Mouse (Mus musculus) C2C12 (cell line): ENCODE data around the gene Fam107b. TPM values are rescaled to one million over a fixed set of nuclear protein-coding genes. Genes with fewer than 3 reads are reported as not detected.

ENCODE experiments used
- H3K27me3 ChIP-seq: one replicate; pipeline ENCODE4 v1.6.1; 2011; ENCODE audit not compliant: control insufficient read depth, insufficient read depth, insufficient read length
- H3K36me3 ChIP-seq: one replicate; pipeline ENCODE4 v1.6.1; 2011; ENCODE audit not compliant: control insufficient read depth, insufficient read depth
- H3K4me3 ChIP-seq: one replicate; pipeline ENCODE4 v1.5.1; 2011; ENCODE audit warnings: mild to moderate bottlenecking, control low read depth; ENCODE audit not compliant: poor library complexity, insufficient read depth, severe bottlenecking
- H3K79me2 ChIP-seq: one replicate; pipeline ENCODE4 v1.6.1; 2011; ENCODE audit not compliant: control insufficient read depth, insufficient read depth
- H3K79me3 ChIP-seq: one replicate; pipeline ENCODE4 v1.6.1; 2011; ENCODE audit warnings: low read depth, control low read depth
- H3ac ChIP-seq: one replicate; pipeline ENCODE3; 2011; ENCODE audit warnings: low read depth; ENCODE audit not compliant: control insufficient read depth, insufficient read length
- CEBPB ChIP-seq: IDR thresholded peaks from one replicate; pipeline ENCODE4 v1.6.1; 2011; ENCODE audit warnings: low read depth, mild to moderate bottlenecking, control low read depth, moderate library complexity
- CTCF ChIP-seq: IDR thresholded peaks from one replicate; pipeline ENCODE4 v1.5.1; 2011; ENCODE audit not compliant: control insufficient read depth, insufficient read depth, insufficient read length
- FOSL1 ChIP-seq: IDR thresholded peaks from one replicate; pipeline ENCODE4 v1.8.0; 2011; ENCODE audit warnings: mild to moderate bottlenecking, low read length; ENCODE audit not compliant: poor library complexity, insufficient read depth, severe bottlenecking
- MAX ChIP-seq: IDR thresholded peaks from one replicate; pipeline ENCODE4 v1.6.1; 2011; ENCODE audit warnings: mild to moderate bottlenecking, control low read depth
- MYOD1 ChIP-seq: IDR thresholded peaks from one replicate; pipeline ENCODE4 v1.6.1; 2011; ENCODE audit warnings: low read depth; ENCODE audit not compliant: control insufficient read depth, insufficient read length
- MYOG ChIP-seq: IDR thresholded peaks from one replicate; pipeline ENCODE4 v1.6.1; 2011; ENCODE audit not compliant: control insufficient read depth, insufficient read length; ENCODE audit errors: extremely low read depth
- USF1 ChIP-seq: IDR thresholded peaks from one replicate; pipeline ENCODE4 v1.6.1; 2011; ENCODE audit warnings: low read depth, mild to moderate bottlenecking, control low read depth, moderate library complexity
- polyA plus RNA-seq: library from polyadenylated mRNA; unstranded; fragments of >200 nt; fragmentation: generic; extraction: Trizol; gene quantifications from one replicate; pipeline ENCODE4 v1.2.1, GENCODE M21; 2012; ENCODE audit warnings: missing spikeins

The Fam107b gene
- polyA plus RNA-seq, 1 experiment = 16.6 TPM

GRCm38 (mm10) chr2:3817626-3818025 lies 247.3 kb downstream of the Fam107b start:
- Histone ChIP-seq H3K79me2 (no peaks in the 10 kb centered on the region), H3K36me3 (no peaks in the 10 kb centered on the region), H3K27me3 (no peaks in the 10 kb centered on the region), H3K4me3 (no peak overlapping the region), H3ac (no peak overlapping the region), H3K79me3 (no peaks in the 10 kb centered on the region)
- no peak for TF ChIP-seq MYOD1
- TF ChIP-seq MAX = no peak
- no peak for TF ChIP-seq USF1
- no peak for TF ChIP-seq CTCF
- no peak for TF ChIP-seq FOSL1
- no peak for TF ChIP-seq MYOG
- no peak for TF ChIP-seq CEBPB

DNA sequence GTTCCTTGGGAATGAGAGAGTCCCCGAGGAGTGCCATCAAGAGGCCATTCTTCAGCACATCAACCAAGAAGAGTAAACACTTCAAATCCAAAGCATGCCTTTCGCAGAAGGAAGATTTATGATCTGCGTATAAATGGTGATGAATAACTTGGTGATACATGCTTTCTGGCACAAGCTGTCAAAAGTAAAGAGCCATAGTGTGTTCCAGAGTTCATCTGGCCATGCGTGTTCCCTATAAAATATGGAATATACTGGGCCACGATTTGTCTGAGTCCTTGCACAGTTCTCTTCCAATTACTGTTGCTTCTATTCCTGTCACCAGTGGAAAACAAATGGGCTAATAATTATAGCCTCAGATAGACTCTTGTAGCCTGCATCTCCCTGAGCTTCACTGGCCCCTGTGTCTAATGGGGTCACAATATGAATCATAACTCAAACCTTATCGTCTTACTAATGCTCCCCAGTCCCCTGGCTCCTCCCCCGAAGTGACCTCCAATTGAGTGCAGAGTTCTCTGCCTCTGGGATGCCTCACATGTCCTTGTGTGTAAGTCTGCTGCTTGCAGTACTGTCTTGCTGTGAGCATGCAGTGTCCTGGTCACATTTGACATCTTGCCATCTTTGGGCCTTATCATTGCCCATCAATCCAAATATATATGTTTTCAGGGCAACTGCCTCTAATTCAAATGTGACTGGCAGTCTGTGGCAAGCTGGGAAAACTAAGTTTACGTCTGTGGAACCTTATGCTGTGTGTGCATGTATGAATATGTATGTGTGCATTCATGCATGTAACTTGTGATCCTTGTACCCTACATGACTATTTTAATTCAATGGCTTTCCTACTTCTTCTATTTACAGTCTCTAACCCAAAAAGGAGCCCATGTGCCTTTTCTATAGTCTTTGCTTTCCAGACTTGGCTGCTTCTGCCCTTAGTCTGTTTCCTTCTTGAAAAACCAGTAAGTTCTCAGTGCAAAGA lies 252.5 kb downstream of the Fam107b start:
- Histone ChIP-seq H3K79me3 (no peaks in the 10 kb centered on the region), H3K36me3 (no peaks in the 10 kb centered on the region), H3K79me2 (no peaks in the 10 kb centered on the region), H3K27me3 (peaks cover 5% of the 10 kb centered on the region), H3K4me3 (no peak overlapping the region), H3ac (no peak overlapping the region)
- TF ChIP-seq USF1 (no peak), CTCF (no peak), MAX (no peak), MYOG (no peak), CEBPB (no peak), FOSL1 (no peak), MYOD1 (no peak)

Other genes starting within 250 kb of the Fam107b start
- 9.8 TPM for gene Rpp38, start 237.8 kb upstream of the Fam107b start, polyA plus RNA-seq
- 0.32 TPM for gene Acbd7, start 234.3 kb upstream of the Fam107b start, polyA plus RNA-seq
- not detected for gene Olah, start 173.3 kb upstream of the Fam107b start, polyA plus RNA-seq
- not detected for gene Meig1, start 147.8 kb upstream of the Fam107b start, polyA plus RNA-seq
- gene Dclre1c, start 146.4 kb upstream of the Fam107b start, polyA plus RNA-seq = 1.3 TPM
- gene Suv39h2, start 95.5 kb upstream of the Fam107b start, polyA plus RNA-seq = 4.5 TPM
- 2.5 TPM for gene Gm45902, start 57.7 kb upstream of the Fam107b start, polyA plus RNA-seq
- 49.0 TPM for gene Hspa14, start 57.7 kb upstream of the Fam107b start, polyA plus RNA-seq
- 0.21 TPM for gene Cdnf, start 57.5 kb upstream of the Fam107b start, polyA plus RNA-seq